ENCODE assay signal across 16 mouse cellular contexts in the genomic region with DNA sequence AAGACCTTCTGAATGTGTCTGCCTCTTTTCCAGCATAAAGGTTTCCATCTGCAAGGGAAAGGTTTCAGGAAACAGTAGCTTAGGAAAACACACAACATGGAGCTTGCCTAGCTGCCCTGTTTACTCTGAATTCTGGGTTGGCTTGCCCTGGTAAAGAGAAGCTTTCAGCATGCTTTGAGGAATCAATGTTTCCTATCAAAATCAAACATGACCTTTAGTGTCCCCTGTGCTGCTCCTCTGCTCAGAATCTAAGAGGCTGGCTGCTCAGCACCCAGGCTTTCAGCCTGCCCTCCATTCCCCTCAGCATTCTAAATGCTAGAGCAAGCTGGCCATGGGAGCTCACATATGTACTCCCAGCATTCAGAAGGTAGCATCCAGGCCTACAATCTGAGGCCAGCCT.
"Had no signal": no experiment of that assay in that cellular context is flagged by ENCODE, and none has a peak within 500 bp of the region (broad histone marks: within the 10 kb centered on the region; RNA-seq: fewer than 3 reads in every experiment).

No protein-coding gene starts in this region.

- H3K9ac ChIP-seq: midbrain, embryonic 12.5 days; midbrain, embryonic 15.5 days; neural tube, embryonic 12.5 days; neural tube, embryonic 15.5 days; stomach, embryonic 15.5 days had no signal

- H3K27ac ChIP-seq: midbrain, embryonic 12.5 days; midbrain, embryonic 15.5 days; neural tube, embryonic 12.5 days; neural tube, embryonic 15.5 days; stomach, embryonic 15.5 days had no signal

- ATAC-seq: midbrain, embryonic 15.5 days had no signal

- H3K4me3 ChIP-seq: midbrain, embryonic 12.5 days; midbrain, embryonic 15.5 days; neural tube, embryonic 12.5 days; neural tube, embryonic 15.5 days; stomach, embryonic 15.5 days had no signal

- H3K4me2 ChIP-seq: midbrain, embryonic 12.5 days; midbrain, embryonic 15.5 days; neural tube, embryonic 12.5 days; neural tube, embryonic 15.5 days; stomach, embryonic 15.5 days had no signal

- DNase-seq: kidney, adult 11 months; kidney, adult 9 months; kidney, postnatal 14 days; kidney, postnatal 4 days; lung, adult 2 months; lung, postnatal 14 days; lung, postnatal 4 days; right cerebral cortex, adult 18-20 months; right cerebral cortex, postnatal 25 days; spleen, adult 18-20 months; thymus, postnatal 36 days had no signal

- H3K9me3 ChIP-seq: midbrain, embryonic 12.5 days; midbrain, embryonic 15.5 days; neural tube, embryonic 12.5 days; neural tube, embryonic 15.5 days; stomach, embryonic 15.5 days had no signal

- H3K36me3 ChIP-seq: midbrain, embryonic 12.5 days; midbrain, embryonic 15.5 days; stomach, embryonic 15.5 days had no signal

- H3K4me1 ChIP-seq: midbrain, embryonic 12.5 days; midbrain, embryonic 15.5 days; neural tube, embryonic 12.5 days; neural tube, embryonic 15.5 days; stomach, embryonic 15.5 days had no signal

- H3K27me3 ChIP-seq: midbrain, embryonic 12.5 days; midbrain, embryonic 15.5 days; neural tube, embryonic 12.5 days; neural tube, embryonic 15.5 days; stomach, embryonic 15.5 days had no signal
